Mouse (Mus musculus): ENCODE data around the gene Ccdc158.

The Ccdc158 gene

DNA sequence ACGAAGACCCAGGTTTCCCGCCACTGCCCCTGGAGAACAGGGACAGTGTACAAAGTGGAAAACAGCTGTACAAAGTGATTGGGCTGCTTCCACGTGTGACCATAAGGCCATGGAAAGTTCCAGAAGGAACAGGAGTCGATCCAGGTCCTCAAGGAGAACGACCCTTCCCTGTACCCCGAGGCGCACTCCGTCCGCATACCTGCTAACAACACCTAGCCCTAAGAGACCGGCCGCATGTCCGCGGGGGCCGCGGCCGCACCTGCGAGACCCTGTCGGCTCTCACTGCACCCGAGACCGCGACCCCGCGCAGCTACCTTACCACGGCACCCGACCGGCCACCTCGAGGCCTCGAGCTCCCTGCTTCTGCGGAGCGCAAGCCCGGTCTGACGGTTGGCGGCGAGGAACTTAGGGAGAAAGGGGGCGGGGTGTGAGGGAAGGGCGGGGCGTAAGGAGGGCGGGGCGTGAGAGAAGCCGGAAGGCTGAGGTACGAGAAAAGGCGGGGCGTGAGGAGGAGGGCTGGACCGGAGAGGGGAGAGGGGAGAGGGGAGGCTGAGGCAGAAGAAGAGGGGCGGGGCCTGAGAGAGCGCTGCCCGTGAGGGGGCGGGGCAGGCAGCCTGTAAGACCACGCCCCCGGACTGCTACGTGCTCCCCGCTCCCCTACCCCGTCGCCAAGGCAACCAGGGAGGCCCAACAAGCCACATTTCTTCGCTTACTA lies at the start of gene Ccdc158:
Gene Ccdc158 (minus strand): TSS at position 413 of the 715 bp plus-strand sequence.
- DNase-seq, result peak; percentile 85

DNA sequence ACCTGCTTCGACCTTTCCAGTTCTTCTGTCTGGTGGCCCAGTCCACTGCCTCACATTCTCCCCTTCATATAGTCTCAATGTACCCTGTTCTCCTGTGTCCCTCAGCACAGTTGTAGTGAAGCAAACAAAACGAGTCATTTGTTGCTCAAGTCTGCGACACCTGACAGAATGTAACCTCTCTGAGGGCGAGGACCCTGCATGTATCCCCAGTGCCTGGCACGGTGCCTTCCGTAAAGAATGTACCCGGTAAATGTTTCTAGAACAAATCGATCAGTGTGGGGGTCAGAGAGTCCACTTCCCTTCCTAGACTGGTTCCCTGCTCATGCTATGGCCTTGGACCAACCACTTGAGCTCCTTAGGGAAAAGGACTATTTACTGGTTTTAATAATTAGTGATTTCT lies 46.5 kb upstream of the Ccdc158 start:
- no peak for DNase-seq

DNA sequence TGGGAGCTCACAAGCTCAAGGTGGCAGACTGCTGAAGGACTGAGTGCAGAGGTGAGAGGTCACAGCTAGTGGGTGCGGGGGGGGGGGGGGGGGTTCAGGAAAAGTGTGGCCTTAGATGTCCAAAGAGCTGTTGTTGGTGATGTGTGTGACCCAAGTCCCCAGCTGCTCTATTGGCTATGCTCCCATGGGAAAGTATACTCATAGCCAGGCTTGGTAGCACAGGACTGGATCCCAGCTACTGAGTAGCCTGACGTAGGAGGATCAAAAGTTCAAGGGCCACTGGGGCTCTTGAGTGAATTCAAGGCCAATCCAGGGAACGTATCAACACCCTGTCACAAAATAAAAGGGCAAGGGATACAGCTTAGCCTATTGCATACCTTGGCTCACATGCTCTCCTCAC lies 43.8 kb upstream of the Ccdc158 start:
- no peak for DNase-seq

DNA sequence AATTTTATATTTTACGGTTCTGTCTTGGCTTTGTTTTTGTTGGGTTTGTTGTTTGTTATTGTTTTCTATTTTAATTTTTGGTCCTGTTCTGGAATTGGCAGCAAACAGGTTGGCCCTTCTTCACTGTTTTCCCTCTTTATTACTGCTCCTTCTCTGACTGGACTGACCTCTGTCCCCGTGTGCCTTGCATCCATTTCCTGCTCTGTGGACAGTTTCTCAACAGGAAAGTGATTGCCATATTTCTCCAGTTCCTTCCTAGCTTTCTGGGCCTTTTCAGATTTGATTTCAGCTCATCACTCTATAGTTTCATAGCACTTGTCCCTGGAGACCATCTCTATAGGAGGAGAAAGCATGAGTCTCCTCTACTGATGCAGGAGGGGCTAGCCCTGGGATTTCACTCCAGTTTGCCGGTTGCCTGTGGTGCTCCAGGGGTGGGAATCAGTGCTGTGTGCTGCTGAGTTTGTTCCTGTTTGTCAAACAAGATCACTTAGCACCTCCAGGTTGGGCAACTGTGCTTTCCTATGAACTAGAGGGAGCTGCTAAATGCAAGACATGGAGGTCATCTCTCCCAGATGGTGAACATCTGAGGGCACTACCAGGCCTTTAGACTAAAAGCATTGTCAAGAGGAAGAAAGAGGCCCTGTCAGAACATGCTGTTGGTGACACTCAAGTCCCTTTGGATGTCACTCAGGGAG lies 42.7 kb upstream of the Ccdc158 start:
- no peak for DNase-seq

DNA sequence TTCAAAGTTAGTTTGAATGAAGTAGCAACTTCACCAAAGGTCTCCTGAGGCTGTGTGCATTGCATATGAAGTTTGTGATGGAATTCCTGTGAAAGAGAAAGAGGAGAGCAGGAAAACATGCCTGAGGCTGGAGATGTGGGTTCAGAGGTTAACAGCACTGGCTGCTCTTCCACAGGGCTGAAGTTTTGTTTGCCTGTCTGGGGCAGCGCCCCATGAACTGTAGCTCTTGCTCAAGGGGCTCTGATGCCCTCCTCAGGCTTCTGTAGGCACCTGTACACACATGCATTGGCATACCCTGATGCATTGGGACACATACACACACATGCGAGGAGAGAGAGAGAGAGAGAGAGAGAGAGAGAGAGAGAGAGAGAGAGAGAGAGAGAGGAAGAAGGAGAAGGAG lies 40.8 kb upstream of the Ccdc158 start:
- DNase-seq, result no peak

DNA sequence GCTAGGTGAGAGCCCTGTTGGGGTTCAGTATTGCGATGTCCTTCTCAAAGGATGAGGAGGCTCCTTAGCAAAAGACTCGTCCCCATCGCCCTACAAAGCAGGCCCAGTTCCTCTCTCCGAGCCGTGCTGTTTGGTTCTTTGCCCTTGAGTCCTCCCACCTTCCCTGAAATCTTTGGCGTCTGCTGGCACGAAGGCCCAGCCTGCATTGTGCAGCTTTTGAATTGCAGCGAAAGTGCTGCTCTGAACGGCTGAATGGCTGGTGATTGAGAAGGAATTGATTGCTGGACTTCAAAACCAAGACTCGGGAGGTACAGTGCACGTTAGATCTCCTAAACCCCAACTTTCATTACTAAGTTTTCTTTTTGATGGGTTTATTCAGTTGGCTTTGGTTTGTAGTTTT lies 40.2 kb upstream of the Ccdc158 start:
- no peak for DNase-seq

DNA sequence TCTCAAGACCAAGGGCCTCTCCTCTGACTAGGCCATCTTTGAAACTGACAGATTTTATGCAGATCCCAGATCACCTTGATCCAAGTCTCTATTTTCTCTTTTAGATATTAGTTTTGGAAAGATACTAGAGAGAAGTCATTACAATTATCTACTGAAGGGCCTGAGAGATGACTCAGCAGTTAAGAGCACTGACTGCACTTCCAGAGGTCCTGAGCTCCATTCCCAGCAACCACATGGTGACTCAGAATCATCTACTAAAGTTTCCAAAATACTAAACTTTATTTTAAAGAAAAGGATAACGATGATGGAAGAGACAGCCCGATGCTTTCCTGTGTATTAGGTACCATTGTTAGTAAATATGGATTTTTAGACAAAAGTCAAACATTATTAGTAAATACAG lies 39.8 kb upstream of the Ccdc158 start:
- DNase-seq, result no peak

DNA sequence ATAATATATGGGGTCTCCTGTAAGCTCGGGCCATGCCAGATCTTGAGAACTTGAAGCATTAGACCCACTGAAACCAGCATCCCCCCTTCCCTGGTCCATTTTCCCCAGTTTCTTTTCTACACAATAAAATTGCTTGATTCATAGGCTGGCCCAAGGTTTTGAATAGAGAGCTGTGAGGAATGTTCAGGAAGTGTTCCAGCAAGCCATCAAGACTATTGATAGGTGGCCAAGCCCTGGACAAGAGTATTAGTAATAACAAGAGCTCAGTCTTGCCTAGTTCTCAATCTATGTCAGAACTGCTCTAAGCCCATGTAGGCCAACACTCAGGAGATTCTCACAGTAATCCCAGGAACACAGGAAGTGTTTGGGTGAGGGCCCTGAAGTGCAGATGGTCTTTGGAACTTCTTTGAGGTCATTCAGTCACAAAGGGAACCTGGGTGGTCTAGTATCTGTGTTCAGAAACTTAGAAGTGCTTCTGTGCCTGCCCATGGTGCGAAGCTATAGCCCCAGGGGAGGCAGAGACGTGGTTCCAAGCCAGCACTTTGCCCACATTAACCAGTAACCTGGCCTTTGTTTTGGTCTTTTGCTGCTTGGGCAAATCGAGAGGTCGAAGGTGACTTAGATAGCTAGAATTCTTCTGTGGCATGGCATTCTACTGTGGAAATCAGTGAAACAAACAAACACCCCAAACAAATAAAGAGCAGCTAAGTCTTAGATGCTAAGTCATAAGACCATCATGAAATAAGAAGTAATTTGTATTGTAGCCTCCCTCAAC lies 37.7 kb upstream of the Ccdc158 start:
- DNase-seq, result no peak

DNA sequence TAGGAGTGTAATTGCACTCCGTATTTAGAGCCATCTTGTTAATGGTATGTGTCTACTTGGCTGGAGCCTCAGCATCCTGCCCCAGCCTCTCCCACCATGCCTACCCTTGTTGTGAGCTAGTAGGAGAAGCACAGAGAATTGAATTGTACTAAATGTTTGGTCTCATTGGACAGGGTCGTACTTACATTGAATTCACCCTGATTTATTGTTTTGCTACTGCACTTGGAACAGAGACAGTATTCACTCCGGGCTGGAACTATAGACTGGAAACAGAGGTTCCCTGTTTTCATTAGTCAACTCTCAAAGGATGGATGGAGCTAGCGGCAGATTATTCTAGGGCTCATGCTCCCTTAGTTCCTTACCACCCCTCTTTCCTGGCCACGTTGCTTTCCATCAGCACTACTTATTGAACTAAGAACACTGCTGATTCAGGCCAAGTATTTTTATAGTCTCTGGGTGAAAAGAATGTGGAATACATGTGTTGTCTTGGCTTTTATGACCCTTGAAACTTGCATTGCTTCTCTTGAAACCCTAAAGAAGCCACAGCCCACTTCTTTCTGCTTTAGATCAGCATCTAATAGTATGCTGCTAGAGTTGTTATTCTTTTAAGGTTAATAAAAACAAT lies 36.7 kb upstream of the Ccdc158 start:
- no peak for DNase-seq

DNA sequence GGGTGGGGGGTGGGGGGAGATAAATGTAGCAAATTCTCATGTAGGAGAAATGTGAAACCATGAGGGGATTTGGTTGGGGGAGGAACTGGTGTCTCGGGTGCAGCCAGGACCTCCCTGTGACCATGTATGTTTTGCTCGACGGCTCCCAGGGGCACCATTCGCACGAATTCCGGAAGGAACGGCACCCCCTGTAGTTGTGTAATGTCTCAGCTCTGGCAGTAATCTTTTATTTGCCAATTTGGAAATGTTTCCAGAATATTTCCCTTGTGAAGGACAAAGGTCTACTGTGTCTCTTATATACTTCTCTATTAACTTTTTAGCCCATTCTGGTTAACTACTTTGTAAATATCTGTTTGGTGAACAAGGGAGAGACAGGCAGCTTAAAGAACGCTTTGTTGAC lies 35.7 kb upstream of the Ccdc158 start:
- DNase-seq, result no peak

DNA sequence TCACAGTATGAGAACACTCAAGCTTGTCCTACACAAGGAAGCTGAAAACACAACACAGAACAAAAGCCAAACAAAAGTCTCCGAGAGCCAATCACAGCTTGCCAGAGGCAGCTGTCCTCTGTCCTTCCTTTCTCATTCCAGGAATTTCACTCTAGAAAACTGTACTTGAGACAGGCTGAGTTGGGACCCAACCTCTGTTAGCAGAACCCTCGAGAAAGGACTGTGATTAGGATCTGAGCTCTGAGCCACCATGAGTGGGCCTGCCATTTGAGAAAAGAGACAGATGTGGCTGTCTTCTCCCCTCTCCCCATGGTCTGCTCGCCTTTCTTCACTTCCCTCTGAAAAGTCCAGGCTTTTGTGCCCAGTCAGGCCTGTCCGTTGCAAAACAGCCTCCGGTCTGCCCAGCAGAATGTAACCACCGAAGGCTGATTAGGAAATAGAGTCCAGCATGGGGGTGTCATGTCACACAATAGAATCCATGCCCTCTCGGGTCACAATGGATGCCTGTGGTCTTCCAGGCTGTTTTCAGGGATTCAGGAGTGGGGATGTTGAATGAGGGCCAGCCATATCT lies 32.9 kb upstream of the Ccdc158 start:
- DNase-seq, result no peak

DNA sequence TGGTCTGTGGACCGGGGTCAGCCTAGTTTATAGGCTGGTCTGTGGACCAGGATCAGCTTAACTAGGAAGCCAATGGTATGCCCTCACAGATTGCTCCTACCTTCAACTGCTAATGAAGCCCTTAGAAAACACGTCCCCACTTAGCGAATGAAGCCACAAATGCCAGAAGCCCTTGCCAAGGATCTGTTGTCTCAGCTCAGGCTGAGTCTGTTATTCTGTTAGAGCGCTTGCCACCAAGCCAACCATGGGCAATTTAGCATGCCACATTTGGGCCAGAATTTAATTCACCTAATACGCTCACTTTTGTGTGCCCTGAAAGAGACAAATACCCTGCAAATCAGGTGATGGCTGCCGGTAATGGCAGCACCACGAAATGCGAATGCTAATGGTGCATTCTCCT lies 28.6 kb upstream of the Ccdc158 start:
- DNase-seq, result no peak

DNA sequence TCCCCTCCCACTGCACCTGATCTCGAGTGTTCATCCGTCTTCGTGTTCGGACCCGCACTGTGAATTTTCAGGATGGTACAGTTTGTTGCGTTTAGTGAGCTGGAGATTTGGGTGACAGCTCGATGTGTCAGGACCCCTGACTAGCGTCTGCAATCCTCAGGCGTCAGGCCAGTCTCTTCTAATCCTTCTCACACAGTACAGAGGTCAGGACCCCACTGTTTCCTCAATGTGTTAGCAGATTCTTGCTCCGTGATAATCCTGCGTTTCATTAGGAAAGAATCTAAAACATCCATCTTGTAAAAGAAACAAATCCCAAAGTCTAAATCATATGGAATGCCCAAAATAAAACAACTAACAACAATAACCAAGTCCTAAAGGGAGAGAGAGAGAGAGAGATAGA lies 26.7 kb upstream of the Ccdc158 start:
- DNase-seq, result no peak

DNA sequence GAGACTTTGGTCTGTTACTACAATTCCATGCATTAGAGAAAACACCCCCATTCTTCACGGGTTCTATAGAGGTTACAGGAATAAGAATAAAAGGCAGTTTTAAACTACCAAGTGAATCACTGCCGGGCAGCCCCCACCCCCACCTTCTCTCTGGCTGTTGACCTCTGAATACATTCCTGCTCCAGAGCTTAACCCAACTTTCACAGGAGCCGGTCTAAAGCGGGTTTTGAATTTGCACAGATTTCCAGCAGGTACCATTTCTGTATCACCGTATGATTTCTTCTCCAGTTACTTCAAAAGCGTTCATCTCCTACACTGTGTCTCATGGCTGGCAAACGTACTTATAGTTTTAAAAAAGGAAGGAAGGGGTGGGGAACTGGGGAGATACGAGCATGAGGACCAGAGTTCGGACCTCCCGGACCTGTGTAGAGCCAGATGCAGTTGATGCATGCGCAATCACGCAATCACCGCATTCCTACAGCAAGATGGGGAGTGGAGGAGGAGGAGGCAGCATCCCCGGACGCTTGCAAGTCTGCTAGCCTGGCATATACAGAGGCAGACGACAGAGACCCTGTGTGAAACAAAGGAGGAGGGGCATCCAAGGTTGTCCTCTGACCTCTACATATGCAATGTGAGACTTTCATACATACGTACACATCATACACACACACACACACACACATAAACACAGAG lies 23.9 kb upstream of the Ccdc158 start:
- DNase-seq, result no peak

DNA sequence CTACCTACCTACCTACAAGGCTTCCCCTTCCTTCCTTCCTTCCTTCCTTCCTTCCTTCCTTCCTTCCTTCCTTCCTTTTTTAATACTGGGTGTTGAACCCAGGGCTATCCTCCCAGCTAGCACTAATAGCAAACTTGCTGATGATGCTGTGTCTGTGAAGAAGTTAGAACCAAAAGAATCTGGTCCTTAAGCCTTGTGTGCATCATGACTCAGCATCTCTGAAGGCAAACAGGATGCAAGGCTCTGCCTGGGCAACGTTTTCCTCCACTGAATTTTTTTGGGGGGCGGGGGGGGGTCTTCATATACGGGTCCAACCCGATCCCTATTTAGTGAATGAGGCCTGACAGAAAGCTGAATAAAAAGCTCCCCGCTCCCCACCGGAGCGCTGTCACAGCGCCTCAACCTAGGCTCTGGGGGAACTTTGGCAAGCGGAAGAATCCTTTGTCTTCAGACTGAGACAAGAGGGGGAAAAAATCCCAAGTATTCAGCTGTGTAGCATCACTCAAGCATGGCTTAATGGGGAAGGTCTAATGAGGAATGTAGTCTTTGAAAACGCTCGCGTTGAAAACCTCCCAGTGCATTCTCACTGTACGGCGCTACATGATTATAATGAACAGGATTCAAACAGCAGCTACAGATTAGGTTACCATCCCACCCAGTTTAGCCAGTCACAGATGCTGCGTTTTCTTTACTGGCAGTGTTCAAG lies 23.2 kb upstream of the Ccdc158 start:
- DNase-seq, result no peak

DNA sequence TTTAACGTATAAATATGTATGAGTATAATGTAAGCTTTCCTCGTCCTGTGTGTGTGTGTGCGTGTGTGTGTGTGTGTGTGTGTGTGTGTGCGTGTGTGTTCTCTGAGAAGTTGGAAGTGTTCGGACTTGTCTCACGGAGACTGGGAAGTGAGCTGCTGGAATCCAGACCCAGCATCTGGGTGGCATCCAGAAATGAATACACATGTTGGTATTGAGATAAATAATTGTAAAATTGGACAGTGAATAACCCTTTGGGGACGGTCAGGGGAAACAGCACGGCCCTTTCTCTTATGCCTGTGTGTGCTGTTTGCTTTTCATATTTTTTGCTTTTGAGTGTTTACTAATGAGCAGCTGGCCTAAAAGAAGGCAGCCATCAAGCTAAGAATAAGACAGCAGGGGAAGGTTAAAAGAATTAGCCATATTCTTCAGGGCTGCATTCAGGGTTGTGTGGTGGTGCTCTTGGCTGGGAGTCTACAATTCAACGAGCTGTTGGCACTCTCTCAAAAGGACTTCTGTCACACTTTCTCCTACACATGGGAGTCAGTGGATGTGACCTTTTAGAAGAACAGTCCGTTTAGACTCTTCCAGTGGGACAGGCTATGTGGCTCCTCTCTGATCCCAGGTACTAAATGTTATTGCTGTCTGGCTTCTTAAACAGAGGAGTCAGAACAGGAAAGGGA lies 19.4 kb upstream of the Ccdc158 start:
- DNase-seq, result no peak

DNA sequence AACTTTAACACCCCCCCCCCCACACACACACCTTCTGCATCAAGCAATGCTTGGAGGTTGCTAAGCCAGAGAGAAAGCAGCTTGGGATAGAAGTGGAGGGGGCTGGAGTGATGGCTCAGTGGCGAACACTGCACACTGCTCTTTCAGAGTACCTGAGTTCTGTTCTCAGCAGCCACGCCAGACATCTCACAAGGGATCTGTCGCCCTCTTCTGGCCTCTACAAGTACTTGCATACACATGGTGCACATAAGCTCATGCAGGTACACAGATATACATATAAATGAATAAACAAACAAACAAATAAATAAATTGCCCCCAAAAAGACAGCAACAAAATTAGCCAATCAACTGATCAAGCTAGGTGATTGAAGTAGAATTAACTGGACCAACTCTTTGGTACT lies 18.7 kb upstream of the Ccdc158 start:
- no peak for DNase-seq

DNA sequence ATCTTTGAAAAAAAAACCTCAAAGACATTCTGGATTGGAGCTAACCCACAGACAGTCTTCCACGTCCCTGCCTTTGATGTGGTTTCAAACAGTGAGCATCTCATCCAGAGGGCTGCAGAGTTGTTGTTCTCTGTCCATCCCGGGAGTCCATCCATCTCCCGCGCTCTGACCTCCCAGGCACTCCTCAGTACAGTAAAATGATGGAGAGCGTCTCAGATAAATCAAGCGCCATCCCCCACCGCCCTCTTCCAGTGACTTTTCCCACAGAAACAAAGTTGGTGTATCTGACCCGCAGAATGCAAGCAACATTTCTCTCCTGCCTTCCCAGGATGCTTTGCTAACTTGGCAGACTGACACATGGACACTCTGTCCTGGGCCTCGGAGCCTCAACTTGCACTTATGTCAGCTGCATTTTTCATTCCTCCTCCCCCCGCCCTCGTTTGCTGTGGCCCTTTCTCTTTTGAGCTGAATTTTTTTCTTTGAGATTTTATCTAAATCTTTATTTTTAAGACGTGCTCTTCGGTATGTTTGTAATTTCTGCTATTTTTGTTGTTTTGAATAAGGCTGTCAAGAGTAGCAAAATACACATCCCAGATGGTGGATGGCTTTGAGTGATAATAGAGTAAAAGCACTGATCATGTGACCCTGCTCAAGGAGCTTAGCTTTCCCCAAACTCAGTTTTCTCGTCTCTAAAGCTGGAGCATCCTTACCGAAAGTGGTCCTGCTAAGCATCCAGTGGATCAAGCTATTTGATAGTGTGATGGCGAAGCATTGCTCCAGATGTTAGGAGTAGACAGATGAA lies 17.3 kb upstream of the Ccdc158 start:
- DNase-seq, result no peak

DNA sequence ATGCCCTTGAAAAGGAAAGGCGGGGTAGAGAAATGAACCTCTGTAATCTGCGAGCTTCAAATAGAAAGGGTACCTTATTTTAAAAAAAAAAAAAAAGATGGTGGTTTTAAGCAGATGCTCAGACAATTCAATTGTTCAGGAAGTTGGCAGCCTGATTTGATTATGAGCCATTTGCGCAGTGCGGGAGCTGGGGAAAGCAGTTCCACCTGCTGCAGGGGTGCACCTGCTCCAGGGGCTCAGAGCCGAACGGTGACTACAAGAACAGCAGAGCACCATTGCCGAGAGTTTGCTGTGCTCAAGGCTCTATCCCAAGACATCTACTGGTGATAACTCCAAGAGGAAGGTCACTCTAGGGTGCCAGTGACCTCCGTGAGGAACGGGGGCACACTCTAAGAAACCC lies 13.5 kb upstream of the Ccdc158 start:
- no peak for DNase-seq

DNA sequence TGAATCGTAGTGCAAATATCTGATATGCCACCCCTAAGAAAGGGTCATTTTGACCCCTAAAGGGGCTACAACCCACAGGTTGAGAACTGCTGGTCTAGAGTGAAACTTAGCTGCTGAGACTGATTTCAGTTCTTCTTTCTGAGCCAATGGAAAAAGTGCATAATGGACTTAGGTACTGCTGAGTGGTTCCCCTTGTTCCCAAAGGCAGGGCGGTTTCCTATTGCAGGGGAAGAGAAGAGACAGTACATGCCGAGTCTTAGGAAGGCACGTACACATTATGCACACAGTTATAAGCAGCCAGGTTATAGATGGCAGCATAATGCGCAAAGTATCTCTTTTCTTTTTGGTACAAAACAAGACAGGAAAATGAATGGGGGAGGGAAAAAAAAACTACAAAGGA lies 13.1 kb upstream of the Ccdc158 start:
- no peak for DNase-seq
